Mouse (Mus musculus) heart, embryonic 12.5 days (tissue): ENCODE results near the gene Gpatch2. TPM values are rescaled to one million over a fixed set of nuclear protein-coding genes. Genes with fewer than 3 reads are reported as not detected.

Source experiments
- ATAC-seq: fragments of 200-750 bp; cut with Nextera tagmentation; 2 replicates; pipeline ENCODE4 v1.8.0; 2017; ENCODE audit warnings: moderate TSS enrichment, moderate library complexity; ENCODE audit not compliant: insufficient number of reproducible peaks, low FRiP score
- H3K27ac ChIP-seq: fragments of 300-500 bp; sonication (generic); 2 replicates; pipeline ENCODE4 v1.5.1; 2016; ENCODE audit warnings: mild to moderate bottlenecking, moderate library complexity; ENCODE audit not compliant: poor library complexity, severe bottlenecking
- H3K27me3 ChIP-seq: fragments of 300-500 bp; sonication (generic); replicated peaks from 2 replicates; pipeline ENCODE4 v1.6.1; 2016; ENCODE audit warnings: mild to moderate bottlenecking, moderate library complexity
- H3K36me3 ChIP-seq: fragments of 300-500 bp; sonication (generic); 2 replicates; pipeline ENCODE4 v1.6.1; 2016; ENCODE audit warnings: mild to moderate bottlenecking, moderate library complexity
- H3K4me1 ChIP-seq: fragments of 300-500 bp; sonication (generic); replicated peaks from 2 replicates; pipeline ENCODE4 v1.6.1; 2016; ENCODE audit warnings: mild to moderate bottlenecking
- H3K4me2 ChIP-seq: fragments of 300-500 bp; sonication (generic); 2 replicates; pipeline ENCODE4 v1.6.1; 2016; ENCODE audit warnings: mild to moderate bottlenecking, moderate library complexity
- H3K4me3 ChIP-seq: fragments of 300-500 bp; sonication (generic); 2 replicates; pipeline ENCODE4 v1.5.1; 2016; ENCODE audit warnings: mild to moderate bottlenecking
- H3K9ac ChIP-seq: fragments of 300-500 bp; sonication (generic); 2 replicates; pipeline ENCODE4 v1.6.1; 2016; ENCODE audit warnings: mild to moderate bottlenecking, moderate library complexity
- H3K9me3 ChIP-seq: fragments of 300-500 bp; sonication (generic); replicated peaks from 2 replicates; pipeline ENCODE4 v1.6.1; 2016; ENCODE audit warnings: mild to moderate bottlenecking, moderate library complexity
- WGBS: fragments of 180-500 bp; shearing (Covaris S2); methylation state at CpG from one replicate; pipeline ENCODE4 v1.1.7; 2016; 5-methylcytosine and 5-hydroxymethylcytosine counted together
- polyA plus RNA-seq: library from polyadenylated mRNA; unstranded; fragments of >200 nt; fragmentation: Nextera tagmentation; extraction: Ambion mirVana; gene quantifications from 2 replicates; pipeline ENCODE4 v1.2.1, GENCODE M21; 2016

The Gpatch2 gene
- 16.0 and 16.7 TPM in 2 replicates for polyA plus RNA-seq

- under 1% methylated on average over 58 of the region's 58 CpGs for WGBS
- peak within 1 kb of the TSS; percentile 79 for H3K4me2 ChIP-seq
- H3K27ac ChIP-seq = peak within 1 kb of the TSS; percentile 71
- H3K4me3 ChIP-seq = peak within 1 kb of the TSS; percentile 93
- peak; percentile 85 for ATAC-seq
- H3K9me3 ChIP-seq = no peaks in the 10 kb centered on the region
- H3K36me3 ChIP-seq = 0 out of 2 replicates have a peak, but pooled peaks cover 3% of the 10 kb centered on the region
- peak within 1 kb of the TSS; percentile 93 for H3K9ac ChIP-seq
- 0 out of 2 replicates have a peak, but pooled peaks cover 6% of the 10 kb centered on the region for H3K4me1 ChIP-seq
- no peaks in the 10 kb centered on the region for H3K27me3 ChIP-seq
Measured at GRCm38 (mm10) chr1:187215181-187216116, at the start of gene Gpatch2, which contains the start of gene Spata17. TSS of gene Gpatch2 (plus strand) at chr1:187215508. TSS of gene Spata17 (minus strand) at chr1:187215465.

GRCm38 (mm10) chr1:187169646-187170045 is 45.7 kb upstream of the Gpatch2 start:
- Histone ChIP-seq H3K36me3 (no peaks in the 10 kb centered on the region), H3K27ac (no peak overlapping the region), H3K4me3 (no peak overlapping the region), H3K4me2 (no peak overlapping the region), H3K9me3 (no peaks in the 10 kb centered on the region), H3K4me1 (no peaks in the 10 kb centered on the region), H3K27me3 (no peaks in the 10 kb centered on the region), H3K9ac (no peak overlapping the region)
- ATAC-seq = no peak
- WGBS = 75% methylated on average over 7 of the region's 7 CpGs

- no peak overlapping the region for H3K9ac ChIP-seq
- H3K4me1 ChIP-seq = no peaks in the 10 kb centered on the region
- H3K27ac ChIP-seq = no peak overlapping the region
- H3K36me3 ChIP-seq = no peaks in the 10 kb centered on the region
- ATAC-seq = no peak
- H3K27me3 ChIP-seq = no peaks in the 10 kb centered on the region
- no peaks in the 10 kb centered on the region for H3K9me3 ChIP-seq
- no peak overlapping the region for H3K4me2 ChIP-seq
- WGBS = 56% methylated on average over 3 of the region's 3 CpGs
- H3K4me3 ChIP-seq = no peak overlapping the region
Measured at GRCm38 (mm10) chr1:187170361-187170760, 44.9 kb upstream of the Gpatch2 start.

GRCm38 (mm10) chr1:187175991-187176390 is 39.3 kb upstream of the Gpatch2 start:
- Histone ChIP-seq H3K4me3 (no peak overlapping the region), H3K4me1 (peaks cover 5% of the 10 kb centered on the region)
- WGBS = 89% methylated on average over 1 of the region's 1 CpGs

GRCm38 (mm10) chr1:187178546-187178945 is 36.8 kb upstream of the Gpatch2 start:
- Histone ChIP-seq H3K27ac (no peak overlapping the region), H3K9ac (no peak overlapping the region), H3K27me3 (no peaks in the 10 kb centered on the region), H3K4me1 (peaks cover 5% of the 10 kb centered on the region), H3K4me2 (no peak overlapping the region), H3K9me3 (no peaks in the 10 kb centered on the region), H3K36me3 (no peaks in the 10 kb centered on the region), H3K4me3 (no peak overlapping the region)
- no peak for ATAC-seq
- WGBS = 60% methylated on average over 1 of the region's 1 CpGs

More at GRCm38 (mm10) chr1:187175991-187176390, 39.3 kb upstream of the Gpatch2 start:
- no peaks in the 10 kb centered on the region for H3K27me3 ChIP-seq
- no peak overlapping the region for H3K27ac ChIP-seq
- H3K4me2 ChIP-seq = no peak overlapping the region
- H3K9me3 ChIP-seq = no peaks in the 10 kb centered on the region
- ATAC-seq = no peak
- no peaks in the 10 kb centered on the region for H3K36me3 ChIP-seq
- H3K9ac ChIP-seq = no peak overlapping the region

- ATAC-seq = no peak
- no peaks in the 10 kb centered on the region for H3K4me1 ChIP-seq
- H3K9ac ChIP-seq = no peak overlapping the region
- H3K9me3 ChIP-seq = no peaks in the 10 kb centered on the region
- H3K4me3 ChIP-seq = no peak overlapping the region
- H3K27ac ChIP-seq = no peak overlapping the region
- no peaks in the 10 kb centered on the region for H3K27me3 ChIP-seq
- H3K4me2 ChIP-seq = no peak overlapping the region
- no peaks in the 10 kb centered on the region for H3K36me3 ChIP-seq
- 76% methylated on average over 6 of the region's 6 CpGs for WGBS
Measured at GRCm38 (mm10) chr1:187205506-187205905, 9.8 kb upstream of the Gpatch2 start.

- H3K9ac ChIP-seq = no peak overlapping the region
- H3K4me2 ChIP-seq = no peak overlapping the region
- H3K9me3 ChIP-seq = no peaks in the 10 kb centered on the region
- H3K4me1 ChIP-seq = no peaks in the 10 kb centered on the region
- no peaks in the 10 kb centered on the region for H3K27me3 ChIP-seq
- no peak overlapping the region for H3K4me3 ChIP-seq
- H3K27ac ChIP-seq = no peak overlapping the region
- 58% methylated on average over 4 of the region's 4 CpGs for WGBS
- no peaks in the 10 kb centered on the region for H3K36me3 ChIP-seq
- no peak for ATAC-seq
Measured at GRCm38 (mm10) chr1:187209496-187209895, 5.8 kb upstream of the Gpatch2 start.

GRCm38 (mm10) chr1:187210736-187211135 is 4.6 kb upstream of the Gpatch2 start:
- no peak overlapping the region for H3K4me2 ChIP-seq
- no peak overlapping the region for H3K27ac ChIP-seq
- ATAC-seq = no peak
- H3K36me3 ChIP-seq = no peaks in the 10 kb centered on the region
- no peaks in the 10 kb centered on the region for H3K9me3 ChIP-seq
- no peaks in the 10 kb centered on the region for H3K27me3 ChIP-seq
- WGBS = 83% methylated on average over 4 of the region's 4 CpGs
- no peak overlapping the region for H3K9ac ChIP-seq
- H3K4me1 ChIP-seq = no peaks in the 10 kb centered on the region
- H3K4me3 ChIP-seq = no peak overlapping the region

- WGBS = 88% methylated on average over 9 of the region's 9 CpGs
- no peak for ATAC-seq
- H3K27ac ChIP-seq = no peak overlapping the region
- 0 out of 2 replicates have a peak, but pooled peaks cover 3% of the 10 kb centered on the region for H3K36me3 ChIP-seq
- H3K4me2 ChIP-seq = no peak overlapping the region
- no peak overlapping the region for H3K4me3 ChIP-seq
- no peaks in the 10 kb centered on the region for H3K27me3 ChIP-seq
- no peaks in the 10 kb centered on the region for H3K9me3 ChIP-seq
- H3K9ac ChIP-seq = no peak overlapping the region
- 0 out of 2 replicates have a peak, but pooled peaks cover 6% of the 10 kb centered on the region for H3K4me1 ChIP-seq
Measured at GRCm38 (mm10) chr1:187216620-187217410, 1.5 kb downstream of the Gpatch2 start.

- 77% methylated on average over 6 of the region's 6 CpGs for WGBS
- H3K27me3 ChIP-seq = no peaks in the 10 kb centered on the region
- H3K36me3 ChIP-seq = peaks cover 7% of the 10 kb centered on the region
- no peak overlapping the region for H3K9ac ChIP-seq
- peaks cover 9% of the 10 kb centered on the region for H3K4me1 ChIP-seq
- no peak for ATAC-seq
- no peak overlapping the region for H3K27ac ChIP-seq
- H3K4me3 ChIP-seq = no peak overlapping the region
- no peaks in the 10 kb centered on the region for H3K9me3 ChIP-seq
- H3K4me2 ChIP-seq = no peak overlapping the region
Measured at GRCm38 (mm10) chr1:187220756-187221155, 5.4 kb downstream of the Gpatch2 start.
